Mouse (Mus musculus): ENCODE measurements around the gene Tenm2. TPM values are rescaled to one million over a fixed set of nuclear protein-coding genes. Genes with fewer than 3 reads are reported as not detected.

Tenm2 gene
- polyA plus RNA-seq, 1 experiment from 2014 or later: 0.80 TPM

GRCm38 (mm10) chr11:36257187-36257586, 978.6 kb downstream of the Tenm2 start:
- Histone ChIP-seq H3K27me3 (ENCODE audit: insufficient read depth, low read length) (no peaks in the 10 kb centered on the region), H3K4me3 (replicated peaks; ENCODE audit: low read depth, low read length) (no peak overlapping the region), H3K9ac (ENCODE audit: low read depth, low read length) (no peak overlapping the region), H3K4me2 (ENCODE audit: low read length) (no peak overlapping the region), H3K4me1 (replicated peaks; ENCODE audit: insufficient read depth, low read length) (no peaks in the 10 kb centered on the region), H3K36me3 (ENCODE audit: insufficient read depth, low read length) (no peaks in the 10 kb centered on the region), H3K27ac (no peak overlapping the region), H3K9me3 (replicated peaks; ENCODE audit: low read length) (no peaks in the 10 kb centered on the region)
- 56% methylated on average over 5 of the region's 5 CpGs for WGBS
- no peak for TF ChIP-seq CTCF (IDR thresholded peaks at IDR 0.05; ENCODE audit: low read depth)
- no peak for ATAC-seq (replicated peaks; ENCODE audit: low FRiP score, low read depth)
- peak; percentile 21 for DNase-seq (ENCODE audit: low spot score)

DNA sequence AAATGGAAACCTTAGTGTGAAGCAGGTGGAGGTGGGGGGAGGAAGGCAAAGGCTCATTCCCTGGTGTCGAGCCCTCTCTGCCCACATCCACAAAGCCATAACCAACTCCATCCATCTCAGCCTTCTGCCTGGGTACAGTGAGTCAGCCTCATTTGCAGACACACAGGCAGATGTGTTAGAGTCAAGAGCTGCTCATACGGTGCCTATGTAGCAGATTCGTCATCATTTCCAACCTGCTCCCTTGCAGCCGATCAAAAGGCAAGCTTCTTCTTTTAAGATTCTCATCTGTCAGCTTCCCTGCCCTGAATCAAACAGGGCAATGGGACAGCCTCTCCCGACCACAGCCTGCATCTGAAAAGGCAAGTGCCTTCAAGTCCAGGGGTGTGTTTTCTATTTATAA, 979.0 kb downstream of the Tenm2 start:
- Histone ChIP-seq H3K9me3 (replicated peaks; ENCODE audit: low read length) (no peaks in the 10 kb centered on the region), H3K4me3 (replicated peaks; ENCODE audit: low read depth, low read length) (no peak overlapping the region), H3K4me1 (replicated peaks; ENCODE audit: insufficient read depth, low read length) (no peaks in the 10 kb centered on the region), H3K9ac (ENCODE audit: low read depth, low read length) (no peak overlapping the region), H3K27ac (no peak overlapping the region), H3K4me2 (ENCODE audit: low read length) (no peak overlapping the region), H3K36me3 (ENCODE audit: insufficient read depth, low read length) (no peaks in the 10 kb centered on the region), H3K27me3 (ENCODE audit: insufficient read depth, low read length) (no peaks in the 10 kb centered on the region)
- 71% methylated on average over 5 of the region's 5 CpGs for WGBS
- no peak for DNase-seq (ENCODE audit: low spot score)
- TF ChIP-seq CTCF (IDR thresholded peaks at IDR 0.05; ENCODE audit: low read depth): no peak
- ATAC-seq (replicated peaks; ENCODE audit: low FRiP score, low read depth): no peak

DNA sequence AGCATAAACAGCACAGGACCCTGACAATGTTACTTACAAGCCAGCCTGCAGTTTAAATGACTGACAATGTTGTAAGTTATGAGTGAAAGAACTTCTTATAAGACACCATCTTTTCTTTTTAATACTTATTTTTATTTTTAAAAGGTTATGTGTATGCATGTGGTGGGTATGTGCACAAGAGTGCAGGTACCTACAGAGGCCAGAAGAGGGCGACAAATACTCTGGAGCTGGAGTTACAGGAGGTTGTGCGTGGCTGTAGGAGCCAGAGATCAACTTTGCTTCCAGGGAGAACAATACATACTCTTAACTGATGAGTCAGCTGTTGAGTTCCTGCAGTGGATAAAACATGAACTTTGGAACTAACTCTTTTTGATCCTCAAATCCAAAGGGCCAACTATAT, 981.7 kb downstream of the Tenm2 start:
- no peak for DNase-seq (ENCODE audit: low spot score)
- no peaks in the 10 kb centered on the region for H3K9me3 ChIP-seq (replicated peaks; ENCODE audit: low read length)
- no peak overlapping the region for H3K4me2 ChIP-seq (ENCODE audit: low read length)
- WGBS: 93% methylated on average over 2 of the region's 2 CpGs
- H3K4me3 ChIP-seq (replicated peaks; ENCODE audit: low read depth, low read length): no peak overlapping the region
- ATAC-seq (replicated peaks; ENCODE audit: low FRiP score, low read depth): no peak
- no peaks in the 10 kb centered on the region for H3K36me3 ChIP-seq (ENCODE audit: insufficient read depth, low read length)
- no peak overlapping the region for H3K27ac ChIP-seq
- TF ChIP-seq CTCF (IDR thresholded peaks at IDR 0.05; ENCODE audit: low read depth): no peak; the same call in 1 of the 2 replicates
- H3K9ac ChIP-seq (ENCODE audit: low read depth, low read length): no peak overlapping the region
- no peaks in the 10 kb centered on the region for H3K27me3 ChIP-seq (ENCODE audit: insufficient read depth, low read length)
- no peaks in the 10 kb centered on the region for H3K4me1 ChIP-seq (replicated peaks; ENCODE audit: insufficient read depth, low read length)

- Histone ChIP-seq H3K27ac (no peak overlapping the region), H3K4me3 (replicated peaks; ENCODE audit: low read depth, low read length) (no peak overlapping the region), H3K4me2 (ENCODE audit: low read length) (no peak overlapping the region), H3K36me3 (ENCODE audit: insufficient read depth, low read length) (no peaks in the 10 kb centered on the region), H3K27me3 (ENCODE audit: insufficient read depth, low read length) (no peaks in the 10 kb centered on the region), H3K9ac (ENCODE audit: low read depth, low read length) (no peak overlapping the region), H3K9me3 (replicated peaks; ENCODE audit: low read length) (no peaks in the 10 kb centered on the region), H3K4me1 (replicated peaks; ENCODE audit: insufficient read depth, low read length) (no peaks in the 10 kb centered on the region)
- no peak for ATAC-seq (replicated peaks; ENCODE audit: low FRiP score, low read depth)
- 69% methylated on average over 7 of the region's 7 CpGs for WGBS
- DNase-seq (ENCODE audit: low spot score): no peak
- no peak for TF ChIP-seq CTCF (IDR thresholded peaks at IDR 0.05; ENCODE audit: low read depth)
Observed at GRCm38 (mm10) chr11:36250111-36250510, 985.7 kb downstream of the Tenm2 start.

GRCm38 (mm10) chr11:36246152-36246551, 989.6 kb downstream of the Tenm2 start:
- H3K9me3 ChIP-seq (replicated peaks; ENCODE audit: low read length): no peaks in the 10 kb centered on the region
- no peaks in the 10 kb centered on the region for H3K4me1 ChIP-seq (replicated peaks; ENCODE audit: insufficient read depth, low read length)
- WGBS: 76% methylated on average over 3 of the region's 3 CpGs
- no peak overlapping the region for H3K27ac ChIP-seq
- no peak overlapping the region for H3K4me2 ChIP-seq (ENCODE audit: low read length)
- TF ChIP-seq CTCF (IDR thresholded peaks at IDR 0.05; ENCODE audit: low read depth): peak; percentile 55; the same call in 1 of the 2 replicates
- H3K9ac ChIP-seq (ENCODE audit: low read depth, low read length): no peak overlapping the region
- DNase-seq (ENCODE audit: low spot score): no peak
- H3K36me3 ChIP-seq (ENCODE audit: insufficient read depth, low read length): no peaks in the 10 kb centered on the region
- no peaks in the 10 kb centered on the region for H3K27me3 ChIP-seq (ENCODE audit: insufficient read depth, low read length)
- ATAC-seq (replicated peaks; ENCODE audit: low FRiP score, low read depth): no peak
- no peak overlapping the region for H3K4me3 ChIP-seq (replicated peaks; ENCODE audit: low read depth, low read length)

GRCm38 (mm10) chr11:36244491-36244882, 991.3 kb downstream of the Tenm2 start:
- Histone ChIP-seq H3K4me1 (replicated peaks; ENCODE audit: insufficient read depth, low read length) (no peaks in the 10 kb centered on the region), H3K27me3 (ENCODE audit: insufficient read depth, low read length) (no peaks in the 10 kb centered on the region), H3K9me3 (replicated peaks; ENCODE audit: low read length) (no peaks in the 10 kb centered on the region), H3K9ac (ENCODE audit: low read depth, low read length) (no peak overlapping the region), H3K4me3 (replicated peaks; ENCODE audit: low read depth, low read length) (no peak overlapping the region), H3K36me3 (ENCODE audit: insufficient read depth, low read length) (no peaks in the 10 kb centered on the region), H3K27ac (no peak overlapping the region), H3K4me2 (ENCODE audit: low read length) (no peak overlapping the region)
- 83% methylated on average over 11 of the region's 11 CpGs for WGBS
- no peak for TF ChIP-seq CTCF (IDR thresholded peaks at IDR 0.05; ENCODE audit: low read depth)
- ATAC-seq (replicated peaks; ENCODE audit: low FRiP score, low read depth) (no peak), DNase-seq (ENCODE audit: low spot score) (no peak)

All from kidney, postnatal 0 days (tissue).